Mouse (Mus musculus): ENCODE data around the gene Thap3. TPM values are rescaled to one million over a fixed set of nuclear protein-coding genes. Genes with fewer than 3 reads are reported as not detected.
A peak's percentile ranks its signal among the peaks of the same experiment; 100 is the strongest.
"Not testable (repeated sequence)": the region's sequence is repeated elsewhere in the genome, so short reads cannot be mapped to it uniquely, and the experiment has no call there.

Gene Thap3
- polyA plus RNA-seq (2014; fragmentation: Nextera tagmentation; extraction: Ambion mirVana), result 31.7 and 32.7 TPM in 2 replicates

- Histone ChIP-seq H3K4me1 (ENCODE audit: control insufficient read depth, insufficient read depth, low read length) (peaks cover 10% of the 10 kb centered on the region), H3K4me3 (ENCODE audit: low read depth, low read length) (peak within 1 kb of the TSS; percentile 79), H3K36me3 (ENCODE audit: control insufficient read depth, insufficient read depth, low read length) (peaks cover 47% of the 10 kb centered on the region), H3K9me3 (ENCODE audit: control insufficient read depth, low read length) (no peaks in the 10 kb centered on the region), H3K4me2 (ENCODE audit: low read depth, low read length) (peak within 1 kb of the TSS; percentile 76), H3K9ac (ENCODE audit: low read depth, low read length) (peak within 1 kb of the TSS; percentile 92), H3K27ac (replicated peaks; ENCODE audit: low read depth, low read length) (peak within 1 kb of the TSS; percentile 89), H3K27me3 (replicated peaks; ENCODE audit: control insufficient read depth, insufficient read depth, low read length) (no peaks in the 10 kb centered on the region)
- 0% methylated on average over 34 of the region's 54 CpGs for WGBS
- peak; percentile 83 for DNase-seq (ENCODE audit: low spot score)
- peak; percentile 76 for ATAC-seq (ENCODE audit: low read depth)
Observed at GRCm38 (mm10) chr4:151988342-151989109, at the start of gene Thap3. Gene Thap3, minus strand, starts transcription at chr4:151988997.

- Histone ChIP-seq H3K9ac (ENCODE audit: low read depth, low read length) (peak within 1 kb of the TSS; percentile 88), H3K4me3 (ENCODE audit: low read depth, low read length) (peak within 1 kb of the TSS; percentile 95), H3K27me3 (replicated peaks; ENCODE audit: control insufficient read depth, insufficient read depth, low read length) (no peaks in the 10 kb centered on the region), H3K4me1 (ENCODE audit: control insufficient read depth, insufficient read depth, low read length) (peaks cover 8% of the 10 kb centered on the region), H3K4me2 (ENCODE audit: low read depth, low read length) (peak within 1 kb of the TSS; percentile 96), H3K36me3 (ENCODE audit: control insufficient read depth, insufficient read depth, low read length) (peaks cover 25% of the 10 kb centered on the region), H3K27ac (replicated peaks; ENCODE audit: low read depth, low read length) (0 out of 2 replicates have a peak within 1 kb of the TSS, but pooled peaks have one; percentile 15), H3K9me3 (ENCODE audit: control insufficient read depth, low read length) (no peaks in the 10 kb centered on the region)
- peak; percentile 34 for ATAC-seq (ENCODE audit: low read depth)
- peak; percentile 67 for DNase-seq (ENCODE audit: low spot score)
- 37% methylated on average over 10 of the region's 10 CpGs for WGBS
Observed at GRCm38 (mm10) chr4:152038225-152038984, 49.6 kb upstream of the Thap3 start, which contains the start of gene Tas1r1. Gene Tas1r1, minus strand, starts transcription at chr4:152038568.

- not testable (repeated sequence) for H3K9me3 ChIP-seq (ENCODE audit: control insufficient read depth, low read length); DNase-seq (ENCODE audit: low spot score); H3K27ac ChIP-seq (replicated peaks; ENCODE audit: low read depth, low read length); H3K27me3 ChIP-seq (replicated peaks; ENCODE audit: control insufficient read depth, insufficient read depth, low read length); H3K4me3 ChIP-seq (ENCODE audit: low read depth, low read length); ATAC-seq (ENCODE audit: low read depth); H3K4me2 ChIP-seq (ENCODE audit: low read depth, low read length); H3K36me3 ChIP-seq (ENCODE audit: control insufficient read depth, insufficient read depth, low read length); H3K9ac ChIP-seq (ENCODE audit: low read depth, low read length); H3K4me1 ChIP-seq (ENCODE audit: control insufficient read depth, insufficient read depth, low read length)
- 87% methylated on average over 6 of the region's 6 CpGs for WGBS
Observed at GRCm38 (mm10) chr4:152036464-152036863, 47.7 kb upstream of the Thap3 start.

GRCm38 (mm10) chr4:152032922-152033321 lies 44.1 kb upstream of the Thap3 start:
- DNase-seq (ENCODE audit: low spot score) (no peak), ATAC-seq (ENCODE audit: low read depth) (no peak)
- Histone ChIP-seq H3K36me3 (ENCODE audit: control insufficient read depth, insufficient read depth, low read length) (no peaks in the 10 kb centered on the region), H3K4me1 (ENCODE audit: control insufficient read depth, insufficient read depth, low read length) (peaks cover 6% of the 10 kb centered on the region; the same call in 1 of the 2 replicates), H3K4me3 (ENCODE audit: low read depth, low read length) (no peak overlapping the region), H3K9ac (ENCODE audit: low read depth, low read length) (no peak overlapping the region), H3K4me2 (ENCODE audit: low read depth, low read length) (no peak overlapping the region), H3K27me3 (replicated peaks; ENCODE audit: control insufficient read depth, insufficient read depth, low read length) (no peaks in the 10 kb centered on the region), H3K27ac (replicated peaks; ENCODE audit: low read depth, low read length) (no peak overlapping the region), H3K9me3 (ENCODE audit: control insufficient read depth, low read length) (no peaks in the 10 kb centered on the region)
- WGBS, result 86% methylated on average over 13 of the region's 13 CpGs

- H3K9me3 ChIP-seq (ENCODE audit: control insufficient read depth, low read length), result no peaks in the 10 kb centered on the region
- H3K4me2 ChIP-seq (ENCODE audit: low read depth, low read length), result peak overlapping the region; percentile 15; the same call in 1 of the 2 replicates
- no peaks in the 10 kb centered on the region for H3K27me3 ChIP-seq (replicated peaks; ENCODE audit: control insufficient read depth, insufficient read depth, low read length)
- no peak overlapping the region for H3K4me3 ChIP-seq (ENCODE audit: low read depth, low read length)
- no peak overlapping the region; the same call in 1 of the 2 replicates for H3K9ac ChIP-seq (ENCODE audit: low read depth, low read length)
- ATAC-seq (ENCODE audit: low read depth) (no peak), DNase-seq (ENCODE audit: low spot score) (peak; percentile 77)
- H3K36me3 ChIP-seq (ENCODE audit: control insufficient read depth, insufficient read depth, low read length), result no peaks in the 10 kb centered on the region
- 64% methylated on average over 4 of the region's 4 CpGs for WGBS
- H3K4me1 ChIP-seq (ENCODE audit: control insufficient read depth, insufficient read depth, low read length), result peaks cover 22% of the 10 kb centered on the region
- H3K27ac ChIP-seq (replicated peaks; ENCODE audit: low read depth, low read length), result 0 out of 2 replicates have a peak overlapping the region, but pooled peaks have one; percentile 21
Observed at GRCm38 (mm10) chr4:152029997-152030396, 41.2 kb upstream of the Thap3 start.

- H3K4me2 ChIP-seq (ENCODE audit: low read depth, low read length), result peak overlapping the region; percentile 98; the same call in 1 of the 2 replicates
- 38% methylated on average over 5 of the region's 5 CpGs for WGBS
- DNase-seq (ENCODE audit: low spot score) (no peak), ATAC-seq (ENCODE audit: low read depth) (no peak)
- no peak overlapping the region for H3K4me3 ChIP-seq (ENCODE audit: low read depth, low read length)
- no peaks in the 10 kb centered on the region for H3K9me3 ChIP-seq (ENCODE audit: control insufficient read depth, low read length)
- peak overlapping the region; percentile 34; the same call in 1 of the 2 replicates for H3K9ac ChIP-seq (ENCODE audit: low read depth, low read length)
- no peaks in the 10 kb centered on the region for H3K27me3 ChIP-seq (replicated peaks; ENCODE audit: control insufficient read depth, insufficient read depth, low read length)
- H3K4me1 ChIP-seq (ENCODE audit: control insufficient read depth, insufficient read depth, low read length), result peaks cover 22% of the 10 kb centered on the region
- peaks cover 4% of the 10 kb centered on the region; the same call in 1 of the 2 replicates for H3K36me3 ChIP-seq (ENCODE audit: control insufficient read depth, insufficient read depth, low read length)
- H3K27ac ChIP-seq (replicated peaks; ENCODE audit: low read depth, low read length), result no peak overlapping the region
Observed at GRCm38 (mm10) chr4:152029087-152029486, 40.3 kb upstream of the Thap3 start.

- H3K27ac ChIP-seq (replicated peaks; ENCODE audit: low read depth, low read length), result no peak overlapping the region
- no peaks in the 10 kb centered on the region for H3K27me3 ChIP-seq (replicated peaks; ENCODE audit: control insufficient read depth, insufficient read depth, low read length)
- no peak for DNase-seq (ENCODE audit: low spot score)
- peaks cover 22% of the 10 kb centered on the region for H3K4me1 ChIP-seq (ENCODE audit: control insufficient read depth, insufficient read depth, low read length)
- peak overlapping the region; percentile 79 for H3K4me3 ChIP-seq (ENCODE audit: low read depth, low read length)
- H3K9ac ChIP-seq (ENCODE audit: low read depth, low read length), result peak overlapping the region; percentile 34; the same call in 1 of the 2 replicates
- H3K4me2 ChIP-seq (ENCODE audit: low read depth, low read length), result peak overlapping the region; percentile 98
- ATAC-seq (ENCODE audit: low read depth), result no peak
- WGBS, result 59% methylated on average over 15 of the region's 15 CpGs
- peaks cover 8% of the 10 kb centered on the region for H3K36me3 ChIP-seq (ENCODE audit: control insufficient read depth, insufficient read depth, low read length)
- H3K9me3 ChIP-seq (ENCODE audit: control insufficient read depth, low read length), result no peaks in the 10 kb centered on the region
Observed at GRCm38 (mm10) chr4:152028456-152028855, 39.7 kb upstream of the Thap3 start.

GRCm38 (mm10) chr4:152027524-152027923 lies 38.7 kb upstream of the Thap3 start, which contains the start of gene Zbtb48:
Gene Zbtb48, minus strand, starts transcription at chr4:152027671.
- Histone ChIP-seq H3K27me3 (replicated peaks; ENCODE audit: control insufficient read depth, insufficient read depth, low read length) (no peaks in the 10 kb centered on the region), H3K9me3 (ENCODE audit: control insufficient read depth, low read length) (no peaks in the 10 kb centered on the region), H3K4me1 (ENCODE audit: control insufficient read depth, insufficient read depth, low read length) (peaks cover 22% of the 10 kb centered on the region), H3K27ac (replicated peaks; ENCODE audit: low read depth, low read length) (peak within 1 kb of the TSS; percentile 44), H3K36me3 (ENCODE audit: control insufficient read depth, insufficient read depth, low read length) (peaks cover 18% of the 10 kb centered on the region), H3K4me2 (ENCODE audit: low read depth, low read length) (peak within 1 kb of the TSS; percentile 98), H3K4me3 (ENCODE audit: low read depth, low read length) (peak within 1 kb of the TSS; percentile 79), H3K9ac (ENCODE audit: low read depth, low read length) (peak within 1 kb of the TSS; percentile 82)
- 0% methylated on average over 19 of the region's 35 CpGs for WGBS
- peak; percentile 99 for ATAC-seq (ENCODE audit: low read depth)
- peak; percentile 99 for DNase-seq (ENCODE audit: low spot score)
